Comparison of ENCODE assay signal across 7 mouse cellular contexts in the genomic region with DNA sequence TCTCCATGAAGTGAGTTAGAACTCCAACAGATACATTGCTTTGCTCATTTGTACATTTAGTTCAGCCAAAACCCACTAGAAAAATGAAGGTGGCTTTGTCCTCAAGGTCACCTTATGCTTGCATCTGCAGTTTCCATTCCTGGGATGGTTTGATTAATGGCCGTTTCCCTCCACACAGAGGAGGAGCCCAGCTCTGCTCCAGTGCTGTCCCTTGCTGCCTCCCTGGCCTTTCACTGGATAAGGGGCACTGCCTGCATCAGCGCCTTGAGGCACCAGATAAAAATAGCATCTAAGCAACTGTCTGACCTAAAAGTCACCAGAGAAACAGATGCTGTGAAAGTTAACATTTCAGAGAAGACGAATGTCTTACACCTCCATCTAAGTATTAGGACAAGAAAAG. TPM values are rescaled to one million over a fixed set of nuclear protein-coding genes. Genes with fewer than 3 reads are reported as not detected.
DNase-seq lines count a peak whose midpoint lies in the region; ATAC-seq lines count a peak whose summit lies in the region.

No protein-coding gene starts in this region.

- 0 out of 2 replicates have a peak, but pooled peaks have one; percentile 25 for ATAC-seq in lung, embryonic 15.5 days (ENCODE audit: borderline replicate concordance, extremely low read depth, low FRiP score, low TSS enrichment)
- ATAC-seq in forebrain, embryonic 15.5 days (replicated peaks) = no peak
- no peak for ATAC-seq in limb, embryonic 12.5 days (ENCODE audit: insufficient number of reproducible peaks, insufficient read depth, low FRiP score, low TSS enrichment, low read depth)
- no peak for ATAC-seq in stomach, embryonic 14.5 days (ENCODE audit: insufficient number of reproducible peaks, insufficient read depth, low FRiP score, low read depth)
- no peak for ATAC-seq in cerebellum, adult (ENCODE audit: insufficient number of reproducible peaks, low FRiP score, low TSS enrichment)

- no peaks in the 10 kb centered on the region for H3K27me3 ChIP-seq in lung, embryonic 15.5 days
- no peaks in the 10 kb centered on the region for H3K27me3 ChIP-seq in forebrain, embryonic 15.5 days
- no peaks in the 10 kb centered on the region for H3K27me3 ChIP-seq in limb, embryonic 12.5 days
- H3K27me3 ChIP-seq in stomach, embryonic 14.5 days (ENCODE audit: control insufficient read depth, insufficient read depth, low read length) = no peaks in the 10 kb centered on the region

- peaks cover 38% of the 10 kb centered on the region for H3K4me1 ChIP-seq in lung, embryonic 15.5 days
- H3K4me1 ChIP-seq in forebrain, embryonic 15.5 days = peaks cover 62% of the 10 kb centered on the region
- peaks cover 53% of the 10 kb centered on the region for H3K4me1 ChIP-seq in limb, embryonic 12.5 days (replicated peaks)
- peaks cover 31% of the 10 kb centered on the region for H3K4me1 ChIP-seq in stomach, embryonic 14.5 days (ENCODE audit: control insufficient read depth, insufficient read depth, low read length)

- no peak for DNase-seq in lung, postnatal 36 days
- DNase-seq in layer of hippocampus, adult 8-10 months (ENCODE audit: low spot score in 2 of 2) = no peak

- H3K36me3 ChIP-seq in lung, embryonic 15.5 days = no peaks in the 10 kb centered on the region
- H3K36me3 ChIP-seq in forebrain, embryonic 15.5 days = no peaks in the 10 kb centered on the region
- H3K36me3 ChIP-seq in limb, embryonic 12.5 days = no peaks in the 10 kb centered on the region
- no peaks in the 10 kb centered on the region for H3K36me3 ChIP-seq in stomach, embryonic 14.5 days (ENCODE audit: control insufficient read depth, insufficient read depth, low read length)

- no peaks in the 10 kb centered on the region for H3K9me3 ChIP-seq in lung, embryonic 15.5 days
- H3K9me3 ChIP-seq in forebrain, embryonic 15.5 days = no peaks in the 10 kb centered on the region
- no peaks in the 10 kb centered on the region for H3K9me3 ChIP-seq in limb, embryonic 12.5 days
- no peaks in the 10 kb centered on the region for H3K9me3 ChIP-seq in stomach, embryonic 14.5 days (ENCODE audit: control insufficient read depth, low read depth, low read length)

- H3K4me3 ChIP-seq in lung, embryonic 15.5 days = no peak overlapping the region
- H3K4me3 ChIP-seq in forebrain, embryonic 15.5 days = no peak overlapping the region
- H3K4me3 ChIP-seq in limb, embryonic 12.5 days (replicated peaks) = no peak overlapping the region
- no peak overlapping the region for H3K4me3 ChIP-seq in stomach, embryonic 14.5 days (ENCODE audit: low read depth, low read length)

- peak overlapping the region; percentile 92 for H3K27ac ChIP-seq in lung, embryonic 15.5 days
- peak overlapping the region; percentile 81 for H3K27ac ChIP-seq in forebrain, embryonic 15.5 days (replicated peaks)
- no peak overlapping the region for H3K27ac ChIP-seq in limb, embryonic 12.5 days
- H3K27ac ChIP-seq in stomach, embryonic 14.5 days (ENCODE audit: low read length) = peak overlapping the region; percentile 86; the same call in 1 of the 2 replicates

- H3K4me2 ChIP-seq in lung, embryonic 15.5 days = peak overlapping the region; percentile 49
- peak overlapping the region; percentile 45 for H3K4me2 ChIP-seq in forebrain, embryonic 15.5 days (replicated peaks)
- H3K4me2 ChIP-seq in limb, embryonic 12.5 days = peak overlapping the region; percentile 46
- H3K4me2 ChIP-seq in stomach, embryonic 14.5 days (replicated peaks; ENCODE audit: low read depth, low read length) = peak overlapping the region; percentile 41

- H3K9ac ChIP-seq in lung, embryonic 15.5 days = no peak overlapping the region
- 0 out of 2 replicates have a peak overlapping the region, but pooled peaks have one; percentile 36 for H3K9ac ChIP-seq in forebrain, embryonic 15.5 days (replicated peaks)
- H3K9ac ChIP-seq in limb, embryonic 12.5 days (replicated peaks) = no peak overlapping the region
- H3K9ac ChIP-seq in stomach, embryonic 14.5 days (replicated peaks; ENCODE audit: low read depth, low read length) = no peak overlapping the region

- 22% methylated on average over 3 of the region's 3 CpGs for WGBS in lung, embryonic 15.5 days
- WGBS in forebrain, embryonic 15.5 days = 46% methylated on average over 3 of the region's 3 CpGs
- 44% methylated on average over 3 of the region's 3 CpGs for whole genome bisulfite sequencing in limb, embryonic 12.5 days
- WGBS in stomach, embryonic 14.5 days = 24% methylated on average over 3 of the region's 3 CpGs

RNA-seq across cellular contexts. Expression of a gene that starts 4.0 kb away (rescaled TPM):
- polyA plus RNA-seq in lung, embryonic 15.5 days (2015; fragmentation: Nextera tagmentation; extraction: Ambion mirVana) = 343 and 369 TPM in 2 replicates
- 84.2 and 92.8 TPM in 2 replicates for polyA plus RNA-seq in forebrain, embryonic 15.5 days (2015; fragmentation: Nextera tagmentation; extraction: Ambion mirVana)
- polyA plus RNA-seq in limb, embryonic 12.5 days (2016; fragmentation: Nextera tagmentation; extraction: Ambion mirVana) = 27.2 and 28.2 TPM in 2 replicates
- polyA plus RNA-seq in stomach, embryonic 14.5 days (2014; fragmentation: Nextera tagmentation; extraction: Ambion mirVana) = 300 and 320 TPM in 2 replicates
- 1,000 to 10,000 TPM; 1,478 to 1,666 (median 1,550) TPM for total RNA-seq in layer of hippocampus, adult 8-10 months (2022)

RNA-seq across cellular contexts. Expression of a gene that starts 32.1 kb away (rescaled TPM):
- 0.42 TPM in 1 of 2 replicates, not detected in the other for polyA plus RNA-seq in lung, embryonic 15.5 days (2015; fragmentation: Nextera tagmentation; extraction: Ambion mirVana)
- polyA plus RNA-seq in forebrain, embryonic 15.5 days (2015; fragmentation: Nextera tagmentation; extraction: Ambion mirVana) = 0.47 TPM in 1 of 2 replicates, not detected in the other
- not detected in 2 replicates for polyA plus RNA-seq in limb, embryonic 12.5 days (2016; fragmentation: Nextera tagmentation; extraction: Ambion mirVana)
- 1.3 TPM in 1 of 2 replicates, not detected in the other for polyA plus RNA-seq in stomach, embryonic 14.5 days (2014; fragmentation: Nextera tagmentation; extraction: Ambion mirVana)
- total RNA-seq in layer of hippocampus, adult 8-10 months (2022) = under 1 TPM in 1 of 4 experiments, not detected in 3; 0.80 TPM
